Mouse (Mus musculus) lung, embryonic 14.5 days (tissue): Measurements from ENCODE around the gene Lrrn2. TPM values are rescaled to one million over a fixed set of nuclear protein-coding genes. Genes with fewer than 3 reads are reported as not detected.

Source experiments
- microRNA-seq: library from miRNA; unstranded; fragments of <30 nt; microRNA quantifications from one replicate; pipeline ENCODE4, GENCODE M21; 2016; ENCODE audit warnings: borderline number of aligned reads
- polyA plus RNA-seq: library from polyadenylated mRNA; unstranded; fragments of >200 nt; fragmentation: Nextera tagmentation; extraction: Ambion mirVana; gene quantifications from 2 replicates; pipeline ENCODE4 v1.2.1, GENCODE M21; 2014

Lrrn2 gene
- polyA plus RNA-seq, 1 experiment from 2014 or later: 3.2 TPM

Small RNAs within 50 kb of the gene (microRNA-seq; reads per million reads assigned to microRNA genes)
- gene Gm44300: not detected

Other genes with a start within 250 kb of the Lrrn2 start
- gene Nfasc, start 138.5 kb upstream of the Lrrn2 start, polyA plus RNA-seq: 0.30 and 0.57 TPM in 2 replicates
- 43.4 and 49.5 TPM in 2 replicates for gene Mdm4, start 150.3 kb downstream of the Lrrn2 start, polyA plus RNA-seq
- gene Pik3c2b, start 165.4 kb downstream of the Lrrn2 start, polyA plus RNA-seq: 7.1 TPM in 2 replicates